Mouse (Mus musculus): Measurements from ENCODE around the gene Hamp2.

- TF ChIP-seq CTCF (IDR thresholded peaks at IDR 0.05; ENCODE audit: borderline replicate concordance, control insufficient read depth, extremely low read depth, insufficient read depth, low read length, poor library complexity) (no peak), POLR2A (IDR thresholded peaks at IDR 0.05; ENCODE audit: control insufficient read depth, extremely low read depth, insufficient read depth, low read length, poor library complexity) (no peak)
Measured at GRCm38 (mm10) chr7:30966657-30967056, 42.2 kb upstream of the Hamp2 start.
